Mouse (Mus musculus) heart, postnatal 14 days (tissue): Measurements from ENCODE around the gene Olfr33. TPM values are rescaled to one million over a fixed set of nuclear protein-coding genes. Genes with fewer than 3 reads are reported as not detected.
A peak's percentile ranks its signal among the peaks of the same experiment; 100 is the strongest.

Experiments
- DNase-seq, 2 experiments: peaks; one replicate each; pipeline ENCODE4 v3.0.0; 2021 to 2022
- intact Hi-C: fragments of 180-260 bp; cut with DNase I; formaldehyde crosslinking; loops from one replicate; pipeline ENCODE4 v1.15.1; 2025
- long read RNA-seq, 2 experiments: library from polyadenylated mRNA; stranded (forward); transcript quantifications; one replicate each; pipeline ENCODE4 v2.0.0; 2021
- total RNA-seq, 2 experiments: library from RNA; stranded (reverse); gene quantifications; 2 replicates each; pipeline ENCODE4 v1.2.3; 2021

The Olfr33 gene
- not detected for total RNA-seq
- long read RNA-seq, experiment 1 = 0 reads
- long read RNA-seq, experiment 2 = 0 reads

GRCm38 (mm10) chr7:102718970-102719369 lies at the start of gene Olfr33:
Gene Olfr33 (minus strand): TSS chr7:102719070.
- intact Hi-C loops = no loop called here
- DNase-seq = no peak

DNA sequence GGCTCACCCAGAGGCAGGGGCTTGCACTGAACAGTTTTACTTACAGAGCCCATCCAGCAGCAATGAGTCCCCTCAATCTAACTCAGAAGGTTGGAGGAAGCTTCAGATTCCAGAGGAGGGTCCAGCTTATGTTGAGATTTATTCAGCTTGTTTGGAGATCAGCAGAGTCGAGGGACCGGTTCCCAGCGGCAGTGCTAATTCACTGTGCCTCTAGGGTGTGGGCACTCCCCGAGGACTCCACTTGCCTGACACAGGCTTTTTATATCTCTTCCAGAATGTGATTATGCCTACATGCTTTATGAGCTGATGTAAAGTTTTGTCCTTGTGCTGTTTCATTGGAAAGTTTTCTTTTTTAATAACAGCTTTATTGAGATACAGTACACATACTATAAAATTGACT lies 40.4 kb upstream of the Olfr33 start, which contains the start of the genes Olfr560 and Olfr78:
Gene Olfr560 (minus strand): TSS at position 101 of the 400 bp plus-strand sequence.
Gene Olfr78 (minus strand): TSS at position 206 of the 400 bp plus-strand sequence.
- no peak for DNase-seq
- intact Hi-C loops = no loop called here

DNA sequence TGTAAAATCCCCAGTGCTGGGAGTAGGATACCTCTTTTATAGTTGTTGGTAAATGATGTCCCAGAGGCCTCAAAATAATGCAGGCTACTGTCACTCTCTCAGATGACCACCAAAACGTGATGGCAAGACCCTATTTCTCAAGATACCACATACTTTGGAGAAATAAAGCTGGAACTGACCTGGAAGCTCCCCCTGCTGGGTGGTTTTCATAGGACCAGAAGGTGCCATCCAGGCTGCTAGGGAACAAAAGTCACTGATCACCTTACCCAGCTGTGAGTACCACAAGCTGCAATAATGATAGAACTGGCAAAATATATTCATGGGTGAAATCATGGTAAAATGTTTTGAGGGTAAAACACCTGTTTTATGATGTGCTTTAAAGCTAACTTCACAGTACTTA lies 33.2 kb upstream of the Olfr33 start:
- peak in 1 of 2 experiments; percentile 5 for DNase-seq
- intact Hi-C loops = loop anchor here (5.0 kb wide), 1 partner anchor 240 kb away; no protein-coding TSS in a partner anchor

DNA sequence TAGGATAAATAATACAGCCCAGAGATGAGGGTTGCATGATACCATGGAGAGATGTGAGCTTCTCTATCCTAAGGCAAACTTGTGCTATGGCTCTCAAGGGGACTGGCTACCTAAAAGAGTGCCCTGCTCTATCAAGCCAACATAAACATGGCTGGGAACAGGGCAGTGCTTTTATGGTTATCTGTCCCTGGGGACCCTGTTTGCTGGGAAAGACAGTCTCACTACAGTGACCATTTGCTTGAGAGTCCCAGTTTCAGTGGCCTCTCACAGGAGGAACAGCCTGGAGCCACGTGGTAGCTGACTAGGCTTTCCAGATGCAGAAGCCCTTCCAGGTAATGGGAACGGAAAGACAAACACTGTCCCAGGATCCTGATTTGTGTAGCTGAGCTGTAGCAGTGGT lies 18.8 kb upstream of the Olfr33 start:
- no peak for DNase-seq
- intact Hi-C loops = no loop called here

DNA sequence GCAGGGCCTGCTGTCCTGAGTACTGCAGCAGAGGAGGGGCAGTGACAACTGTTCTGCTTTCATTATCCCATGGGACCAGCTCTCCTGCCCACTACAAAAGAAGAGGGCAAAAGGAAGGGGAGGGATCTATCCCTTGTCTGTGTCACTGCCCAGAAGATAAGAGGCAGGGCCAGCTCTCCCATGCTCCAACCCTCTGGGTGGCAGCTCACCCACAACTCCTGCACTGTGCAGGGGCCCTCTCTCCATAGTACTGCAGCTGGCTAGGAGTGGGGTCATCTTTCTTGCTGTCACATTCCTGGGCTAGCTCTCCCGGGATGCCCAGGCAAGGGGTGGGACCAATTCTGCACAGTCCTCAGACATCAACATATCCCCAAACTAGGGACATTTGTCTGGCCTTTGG lies 14.9 kb upstream of the Olfr33 start:
- intact Hi-C loops = no loop called here
- no peak for DNase-seq

DNA sequence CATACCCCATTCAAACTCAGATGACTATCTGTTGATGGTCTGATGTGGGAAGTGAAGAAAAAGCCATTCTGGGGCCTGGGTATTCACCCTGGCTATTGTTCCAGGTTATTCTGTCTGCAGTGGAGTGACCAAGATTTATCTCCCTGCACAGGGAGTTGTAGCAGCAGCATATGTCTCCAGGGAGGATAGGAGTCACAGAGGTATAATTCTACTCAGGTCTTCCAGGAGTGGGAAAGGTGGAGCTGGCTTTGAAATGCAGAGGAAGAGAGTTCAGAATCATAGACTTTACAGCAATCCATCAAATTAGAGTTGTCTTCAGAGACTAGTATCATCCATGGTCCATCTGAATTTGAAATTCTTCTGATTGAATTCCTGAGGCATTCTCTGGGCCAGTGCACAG lies 8.5 kb upstream of the Olfr33 start, which contains the start of gene Olfr559:
Gene Olfr559 (minus strand): TSS at position 101 of the 400 bp plus-strand sequence.
- intact Hi-C loops = no loop called here
- no peak for DNase-seq

GRCm38 (mm10) chr7:102701915-102702314 lies 17.0 kb downstream of the Olfr33 start, which contains the start of gene Olfr558:
Gene Olfr558 (plus strand): TSS chr7:102702215.
- intact Hi-C loops = no loop called here

GRCm38 (mm10) chr7:102698461-102698860 lies 20.4 kb downstream of the Olfr33 start:
- intact Hi-C loops = loop anchor here (1.0 to 10.0 kb wide), 3 partner anchors 9 to 226 kb away; partner anchors contain the start of gene Olfr572

More at GRCm38 (mm10) chr7:102701915-102702314, 17.0 kb downstream of the Olfr33 start, which contains the start of gene Olfr558:
- DNase-seq = no peak

DNA sequence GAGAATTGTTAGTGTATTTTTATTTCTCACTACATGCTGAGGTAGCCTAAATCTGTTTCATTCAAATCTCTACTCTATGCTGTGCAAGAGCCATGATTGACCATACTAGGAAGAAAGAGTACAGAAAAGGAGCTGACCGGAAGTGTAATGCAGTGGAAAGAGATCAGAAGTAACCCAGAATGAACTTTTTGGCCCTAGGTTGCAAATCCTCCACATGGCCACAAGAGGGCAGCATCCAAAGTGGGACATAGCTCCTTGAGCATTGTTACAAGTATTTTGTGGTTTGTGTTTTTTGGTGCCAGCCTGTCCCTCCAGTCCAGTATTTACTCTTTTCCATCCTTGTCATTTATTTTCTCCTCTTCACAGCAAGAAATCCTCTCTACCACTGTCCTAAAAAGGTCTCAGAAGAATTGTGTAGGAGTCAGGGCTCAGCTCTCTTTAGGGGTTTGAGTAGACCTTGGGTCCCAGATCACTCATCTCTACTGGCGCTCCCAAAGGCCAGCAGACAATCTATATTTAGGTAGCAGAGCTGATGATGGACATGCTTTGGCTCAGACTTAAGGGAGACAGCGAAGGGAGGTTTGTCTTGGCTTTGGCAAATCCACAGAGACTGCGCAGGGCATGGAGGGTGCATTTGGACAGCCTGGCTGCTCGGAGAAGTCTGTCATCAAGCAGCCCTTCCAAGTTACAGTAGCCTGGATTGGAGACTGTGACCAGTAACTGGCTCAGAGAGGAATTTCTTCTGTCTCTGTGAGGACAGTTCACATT lies 23.3 kb downstream of the Olfr33 start, which contains the start of gene Olfr557:
Gene Olfr557 (plus strand): TSS at position 553 of the 768 bp plus-strand sequence.
- DNase-seq = peak; percentile 21 to 59
- intact Hi-C loops = loop anchor here (10.0 kb wide), 2 partner anchors 181 to 229 kb away; partner anchors contain the start of gene Olfr572

More at GRCm38 (mm10) chr7:102698461-102698860, 20.4 kb downstream of the Olfr33 start:
- DNase-seq = no peak

DNA sequence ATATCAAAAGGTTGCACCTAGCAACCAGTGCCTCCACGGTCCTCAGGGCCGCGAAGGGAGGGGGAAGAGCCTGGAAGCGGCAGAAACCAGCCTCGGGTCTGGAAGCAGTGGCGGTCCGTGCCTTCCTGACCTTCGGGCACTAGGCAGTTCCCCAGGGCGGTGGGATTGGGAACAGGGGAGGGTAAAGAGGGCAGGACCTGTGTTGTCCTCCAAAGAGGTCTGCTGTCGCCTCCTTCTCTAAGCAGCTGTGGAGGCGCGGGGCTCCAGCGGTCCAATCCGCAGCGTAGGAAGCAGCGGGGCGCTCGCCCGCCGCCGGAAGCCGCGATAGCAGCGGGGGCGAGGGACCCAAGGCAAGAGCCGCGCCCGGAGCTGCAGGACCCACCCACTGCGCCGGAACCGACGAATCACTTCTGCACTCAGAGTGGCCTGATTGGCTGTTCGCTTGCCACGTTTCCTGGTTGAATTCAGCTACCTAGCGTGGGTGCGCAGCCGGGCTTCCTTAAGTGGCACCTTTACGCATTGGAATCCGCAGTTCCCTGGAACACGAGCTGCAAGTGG lies 31.8 kb downstream of the Olfr33 start, which contains the start of gene Trim68:
Gene Trim68 (minus strand): TSS at position 384 of the 558 bp plus-strand sequence.
- intact Hi-C loops = no loop called here
- DNase-seq = peak; percentile 90

- no peak for DNase-seq
- intact Hi-C loops = no loop called here
Observed at GRCm38 (mm10) chr7:102681916-102682315, 37.0 kb downstream of the Olfr33 start.

DNA sequence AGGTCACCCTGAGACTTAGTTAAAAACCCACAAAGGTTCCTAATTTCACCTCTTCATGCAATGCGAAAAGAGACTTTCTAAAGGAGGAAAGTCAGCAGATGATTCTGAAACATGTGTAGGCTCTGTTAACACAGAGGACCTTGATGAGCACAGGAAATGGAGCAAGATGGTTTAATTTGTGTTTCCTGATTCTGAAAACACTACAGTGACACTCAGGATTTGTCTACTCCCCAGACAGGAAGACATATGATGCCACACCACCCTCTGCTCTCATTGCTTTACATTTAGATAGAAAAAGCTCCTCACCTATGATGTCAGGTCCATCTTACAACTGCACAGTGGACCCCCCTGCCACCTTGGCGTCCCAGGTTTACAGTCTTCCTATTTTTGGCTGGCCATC lies 42.6 kb downstream of the Olfr33 start:
- intact Hi-C loops = loop anchor here (10.0 kb wide), 1 partner anchor 61 kb away; the partner anchor contains the start of gene Olfr553
- no peak for DNase-seq

DNA sequence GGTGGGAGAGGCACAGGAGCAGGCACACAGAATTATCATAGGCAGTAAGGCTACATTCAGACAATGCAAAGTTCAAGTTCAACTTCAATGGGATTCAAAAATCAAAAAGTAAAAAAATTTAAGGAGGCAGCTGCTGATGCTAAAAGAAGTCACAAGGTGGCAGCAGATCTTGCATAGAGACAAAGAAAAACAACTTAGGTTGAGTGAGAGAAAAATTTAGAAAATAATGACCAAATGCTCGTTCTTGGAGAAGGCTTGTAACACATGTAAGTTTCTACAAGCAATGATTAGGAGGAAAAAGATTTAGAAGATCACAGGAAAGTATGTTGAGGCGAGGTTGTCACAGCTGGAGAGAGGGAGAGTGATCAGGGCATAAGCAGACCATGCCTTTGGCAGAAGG lies 53.5 kb downstream of the Olfr33 start:
- no peak for DNase-seq
- intact Hi-C loops = loop anchor here (2.0 kb wide), 1 partner anchor 253 kb away; no protein-coding TSS in a partner anchor

DNA sequence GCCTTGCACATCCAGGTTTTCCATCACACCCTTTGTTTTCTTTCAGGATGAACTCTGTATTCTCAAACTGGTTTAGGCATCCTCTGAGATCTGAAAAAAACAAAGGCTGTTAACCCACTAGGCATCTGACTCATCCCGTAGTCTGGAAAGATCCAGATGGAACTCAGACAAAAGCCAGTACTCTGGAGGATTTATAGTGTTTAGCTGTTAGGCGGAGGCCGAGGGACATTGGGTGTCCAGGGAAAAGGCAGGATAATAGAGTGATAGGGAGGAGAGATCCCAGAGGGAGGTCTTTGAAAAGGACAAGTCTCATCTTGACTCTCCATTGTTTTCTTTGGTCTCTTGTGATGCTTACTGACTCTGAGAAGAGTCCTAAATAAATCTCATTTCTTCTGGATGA lies 54.3 kb downstream of the Olfr33 start, which contains the start of gene Olfr556:
Gene Olfr556 (plus strand): TSS at position 301 of the 400 bp plus-strand sequence.
- DNase-seq = no peak
- intact Hi-C loops = loop anchor here (2.0 kb wide), 1 partner anchor 254 kb away; no protein-coding TSS in a partner anchor

Other genes starting within 250 kb of the Olfr33 start
- not detected for gene Olfr543, start 237.4 kb downstream of the Olfr33 start, total RNA-seq
- gene Olfr544, start 230.8 kb downstream of the Olfr33 start, total RNA-seq = not detected
- not detected for gene Olfr545, start 219.5 kb downstream of the Olfr33 start, total RNA-seq
- not detected for gene Olfr547, start 184.3 kb downstream of the Olfr33 start, total RNA-seq
- not detected for gene Olfr548-ps1, start 178.2 kb downstream of the Olfr33 start, total RNA-seq
- not detected for gene Olfr549, start 169.2 kb downstream of the Olfr33 start, total RNA-seq
- 1 to 10 TPM; 6.1 to 7.7 TPM for gene Trim21, start 153.6 kb downstream of the Olfr33 start, total RNA-seq
- gene Olfr550, start 147.6 kb downstream of the Olfr33 start, total RNA-seq = under 1 TPM; 0.17 to 0.37 TPM
- gene Olfr551, start 127.2 kb downstream of the Olfr33 start, total RNA-seq = not detected
- under 1 TPM; 0.07 to 0.27 TPM for gene Olfr552, start 121.3 kb downstream of the Olfr33 start, total RNA-seq
- gene Olfr553, start 100.9 kb downstream of the Olfr33 start, total RNA-seq = not detected
- gene Olfr554, start 80.6 kb downstream of the Olfr33 start, total RNA-seq = not detected
- not detected for gene Olfr555, start 60.2 kb downstream of the Olfr33 start, total RNA-seq
- not detected for gene Olfr556, start 54.2 kb downstream of the Olfr33 start, total RNA-seq
- 1 to 10 TPM; 7.7 to 8.7 TPM for gene Trim68, start 31.7 kb downstream of the Olfr33 start, total RNA-seq
- not detected for gene Olfr557, start 23.2 kb downstream of the Olfr33 start, total RNA-seq
- gene Olfr558, start 16.9 kb downstream of the Olfr33 start, total RNA-seq = 1 to 10 TPM; 4.8 to 5.1 TPM
- gene Olfr559, start 8.4 kb upstream of the Olfr33 start, total RNA-seq = not detected
- under 1 TPM in 1 of 2 experiments, not detected in 1; 0.32 TPM for gene Olfr560, start 40.3 kb upstream of the Olfr33 start, total RNA-seq
- gene Olfr78, start 40.4 kb upstream of the Olfr33 start, total RNA-seq = 1 to 10 TPM; 1.6 to 2.1 TPM
- not detected for gene Olfr561, start 52.2 kb upstream of the Olfr33 start, total RNA-seq
- not detected for gene Olfr564, start 84.4 kb upstream of the Olfr33 start, total RNA-seq
- gene Olfr566, start 139.7 kb upstream of the Olfr33 start, total RNA-seq = not detected
- not detected for gene Olfr568, start 158.1 kb upstream of the Olfr33 start, total RNA-seq
- not detected for gene Olfr569, start 171.8 kb upstream of the Olfr33 start, total RNA-seq
- not detected for gene Olfr570, start 175.5 kb upstream of the Olfr33 start, total RNA-seq
- not detected for gene Olfr571, start 198.5 kb upstream of the Olfr33 start, total RNA-seq
- not detected for gene Olfr572, start 205.3 kb upstream of the Olfr33 start, total RNA-seq
- gene Olfr573-ps1, start 223.5 kb upstream of the Olfr33 start, total RNA-seq = not detected
- not detected for gene Olfr574, start 229.4 kb upstream of the Olfr33 start, total RNA-seq
- not detected for gene Olfr575, start 239.7 kb upstream of the Olfr33 start, total RNA-seq
- gene Olfr576, start 243.6 kb upstream of the Olfr33 start, total RNA-seq = not detected